16 mouse cellular contexts compared by ENCODE assay signal in the genomic region with DNA sequence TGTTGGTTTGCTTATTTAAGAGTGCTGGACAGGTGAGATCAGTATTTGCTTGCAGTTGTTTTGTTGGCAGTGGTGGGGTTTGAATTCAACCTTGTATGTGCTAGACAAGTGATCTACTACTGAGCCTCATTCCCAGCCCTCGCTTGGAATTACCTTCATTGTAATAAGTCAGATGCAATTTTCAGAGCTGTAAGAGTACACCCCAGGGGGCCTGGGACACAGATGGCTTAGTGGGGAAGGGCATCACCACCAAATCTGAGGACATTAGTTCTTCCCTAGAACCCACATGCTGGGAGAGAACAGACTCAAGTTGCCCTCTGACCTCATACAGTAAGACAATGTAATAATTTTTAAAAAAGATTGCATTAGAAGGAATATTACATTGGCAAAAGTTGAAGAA. TPM values are rescaled to one million over a fixed set of nuclear protein-coding genes. Genes with fewer than 3 reads are reported as not detected.
DNase-seq lines count a peak whose midpoint lies in the region; ATAC-seq and TF ChIP-seq lines count a peak whose summit lies in the region.
"Had no signal": no experiment of that assay in that cellular context is flagged by ENCODE, and none has a peak within 500 bp of the region (broad histone marks: within the 10 kb centered on the region; RNA-seq: fewer than 3 reads in every experiment).

No protein-coding gene starts in this region.

- H3K9me3 ChIP-seq in liver, postnatal 0 days (ENCODE audit: low read length): no peaks in the 10 kb centered on the region
- H3K9me3 ChIP-seq: embryonic facial prominence, embryonic 15.5 days; heart, embryonic 13.5 days; limb, embryonic 12.5 days; stomach, embryonic 15.5 days had no signal

- peaks cover 14% of the 10 kb centered on the region for H3K4me1 ChIP-seq in liver, adult 2 months (ENCODE audit: control insufficient read depth, insufficient read depth, low read length)
- 0 out of 2 replicates have a peak, but pooled peaks cover 4% of the 10 kb centered on the region for H3K4me1 ChIP-seq in liver, postnatal 0 days (ENCODE audit: insufficient read depth)
- H3K4me1 ChIP-seq: stomach, embryonic 15.5 days had no signal

- TF ChIP-seq CTCF in liver, adult 2 months (IDR thresholded peaks at IDR 0.05; ENCODE audit: low read depth, low read length): no peak
- TF ChIP-seq CTCF in liver, postnatal 0 days (IDR thresholded peaks at IDR 0.05; ENCODE audit: low read depth): no peak

- H3K27me3 ChIP-seq in liver, adult 2 months (ENCODE audit: control insufficient read depth, insufficient read depth, low read length): no peaks in the 10 kb centered on the region
- H3K27me3 ChIP-seq in liver, postnatal 0 days (ENCODE audit: insufficient read depth, low read length): no peaks in the 10 kb centered on the region
- H3K27me3 ChIP-seq: embryonic facial prominence, embryonic 15.5 days; heart, embryonic 13.5 days; limb, embryonic 12.5 days; stomach, embryonic 15.5 days had no signal

- peaks cover 7% of the 10 kb centered on the region; the same call in 1 of the 2 replicates for H3K79me2 ChIP-seq in liver, adult 2 months (ENCODE audit: control insufficient read depth, insufficient read depth, low read length)

- H3K4me3 ChIP-seq in liver, adult 2 months (ENCODE audit: insufficient read depth, low read depth, low read length): peak overlapping the region; percentile 30; the same call in 1 of the 2 replicates
- no peak overlapping the region for H3K4me3 ChIP-seq in liver, postnatal 0 days (ENCODE audit: low read depth, low read length)

- H3K27ac ChIP-seq in liver, adult 2 months (replicated peaks; ENCODE audit: insufficient read depth, low read depth, low read length): peak overlapping the region; percentile 98
- peak overlapping the region; percentile 95; the same call in 1 of the 2 replicates for H3K27ac ChIP-seq in liver, postnatal 0 days (ENCODE audit: low read depth)

- WGBS in liver, adult 2 months: 31% methylated on average over 1 of the region's 1 CpGs
- WGBS in liver, postnatal 0 days (ENCODE audit: insufficient replicate concordance): 57% methylated on average over 1 of the region's 1 CpGs

- no peak for TF ChIP-seq POLR2A in liver, adult 2 months (IDR thresholded peaks at IDR 0.05; ENCODE audit: extremely low read depth, insufficient read depth, low read length)

- TF ChIP-seq EP300 in liver, postnatal 0 days (IDR thresholded peaks at IDR 0.05; ENCODE audit: low read depth): no peak

- H3K4me2 ChIP-seq in liver, postnatal 0 days (ENCODE audit: low read depth, low read length): peak overlapping the region; percentile 70

- ATAC-seq in cerebellum, adult (ENCODE audit: insufficient number of reproducible peaks, low FRiP score, low TSS enrichment): no peak
- no peak for ATAC-seq in liver, postnatal 0 days
- no peak for ATAC-seq in CD4-positive, CD25-positive, alpha-beta regulatory T cell, adult 4 months
- ATAC-seq: Patski had no signal

- H3K36me3 ChIP-seq in liver, adult 2 months (ENCODE audit: control insufficient read depth, insufficient read depth, low read length): peaks cover 5% of the 10 kb centered on the region
- no peaks in the 10 kb centered on the region for H3K36me3 ChIP-seq in liver, postnatal 0 days (replicated peaks; ENCODE audit: insufficient read depth, low read length)
- H3K36me3 ChIP-seq: embryonic facial prominence, embryonic 15.5 days; heart, embryonic 13.5 days; limb, embryonic 12.5 days; stomach, embryonic 15.5 days had no signal

- H3K9ac ChIP-seq in liver, adult 2 months (ENCODE audit: low read depth, low read length): peak overlapping the region; percentile 77
- no peak overlapping the region for H3K9ac ChIP-seq in liver, postnatal 0 days (replicated peaks)
- H3K9ac ChIP-seq: embryonic facial prominence, embryonic 15.5 days; limb, embryonic 12.5 days; stomach, embryonic 15.5 days had no signal

- peak; percentile 52 for DNase-seq in cerebellum, adult 11-12 months
- peak; percentile 63 for DNase-seq in liver, adult 2 months (ENCODE audit: extremely low read depth, low read depth, low spot score)
- DNase-seq in liver: no peak
- peak; percentile 11 to 26 for DNase-seq in cerebellum, adult 18-20 months
- no peak for DNase-seq in liver, postnatal 0 days
- DNase-seq in kidney, postnatal 10 days: no peak
- DNase-seq: lung, adult 2 months; spleen, adult 18-20 months; thymus, postnatal 14 days had no signal

RNA-seq across cellular contexts. Expression of gene Xiap, which starts 7.3 kb away (rescaled TPM):
- 66.8 and 86.8 TPM in 2 replicates for total RNA-seq in liver, adult 2 months (2014; rRNA removed)
- 7.6 and 9.5 TPM in 2 replicates for polyA plus RNA-seq in liver, adult 2 months (2012; rRNA removed)
- polyA plus RNA-seq in liver, postnatal 0 days (2015; fragmentation: Nextera tagmentation; extraction: Ambion mirVana): 8.9 and 9.5 TPM in 2 replicates
- polyA plus RNA-seq in CD4-positive, CD25-positive, alpha-beta regulatory T cell, adult 4 months (2017; shearing (Covaris generic)): 10 to 100 TPM; 18.7 to 24.9 TPM

Comparison
In these comparisons a context has a peak if more than half of its experiments do, and no peak if none do; other contexts are left out.
1. DNase-seq: peak in cerebellum, adult 11-12 months (single experiment), liver, adult 2 months (single experiment) and cerebellum, adult 18-20 months (2 of 2); none in liver (single experiment), liver, postnatal 0 days (single experiment) and kidney, postnatal 10 days (single experiment).